Mouse (Mus musculus) adrenal gland, adult 8-10 months (tissue): ENCODE results near the gene Sh3tc1. TPM values are rescaled to one million over a fixed set of nuclear protein-coding genes. Genes with fewer than 3 reads are reported as not detected.

Source experiments
- DNase-seq: peaks from one replicate; pipeline ENCODE4 v3.0.0; 2022
- total RNA-seq, 4 experiments: library from RNA; stranded (reverse); gene quantifications; 2 replicates each; pipeline ENCODE4 v1.2.4; 2022

Sh3tc1 gene
- total RNA-seq, 4 experiments from 2014 or later, result 34.2 to 35.9 (median 35.1) TPM

DNA sequence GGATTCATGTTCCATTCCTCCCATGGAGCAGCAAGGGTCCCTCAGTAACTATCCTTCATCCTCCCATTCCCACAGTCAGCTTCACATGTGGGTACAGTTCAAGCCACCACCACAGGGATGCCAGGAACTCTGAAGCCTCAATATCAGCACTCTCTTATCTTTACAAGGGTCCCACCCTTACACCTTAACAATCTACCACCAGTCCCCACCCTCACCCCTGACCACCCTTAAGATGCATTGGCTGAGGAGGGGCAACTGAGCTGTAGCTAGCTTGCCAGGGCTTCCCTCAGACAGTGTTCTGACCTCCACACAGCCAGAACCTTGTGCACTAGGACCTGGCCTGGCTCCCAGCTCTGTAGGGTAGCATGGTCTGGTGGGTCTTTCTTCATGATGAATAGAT is 20.4 kb downstream of the Sh3tc1 start:
- no peak for DNase-seq

GRCm38 (mm10) chr5:35718817-35719216 is 21.0 kb downstream of the Sh3tc1 start:
- no peak for DNase-seq

DNA sequence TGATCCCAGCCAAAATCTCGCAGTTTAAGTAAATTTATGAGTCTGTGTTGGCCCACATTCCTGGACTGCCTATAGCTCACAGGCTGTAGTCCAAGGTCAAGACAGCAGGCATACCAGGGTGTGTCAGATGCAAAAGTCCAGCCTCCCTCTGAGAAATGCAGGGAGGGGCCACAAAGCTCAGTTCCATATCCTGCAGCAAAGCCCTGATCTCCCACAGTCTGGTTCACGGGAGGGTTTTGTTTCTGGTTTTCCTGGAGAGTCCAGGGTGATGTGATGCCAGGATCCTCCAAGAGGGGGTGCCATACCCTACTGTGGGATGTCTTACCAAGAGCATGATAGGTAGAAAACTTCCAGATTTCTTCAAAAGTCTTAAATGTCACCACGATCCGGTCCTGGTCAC is 21.8 kb downstream of the Sh3tc1 start:
- peak; percentile 47 for DNase-seq

DNA sequence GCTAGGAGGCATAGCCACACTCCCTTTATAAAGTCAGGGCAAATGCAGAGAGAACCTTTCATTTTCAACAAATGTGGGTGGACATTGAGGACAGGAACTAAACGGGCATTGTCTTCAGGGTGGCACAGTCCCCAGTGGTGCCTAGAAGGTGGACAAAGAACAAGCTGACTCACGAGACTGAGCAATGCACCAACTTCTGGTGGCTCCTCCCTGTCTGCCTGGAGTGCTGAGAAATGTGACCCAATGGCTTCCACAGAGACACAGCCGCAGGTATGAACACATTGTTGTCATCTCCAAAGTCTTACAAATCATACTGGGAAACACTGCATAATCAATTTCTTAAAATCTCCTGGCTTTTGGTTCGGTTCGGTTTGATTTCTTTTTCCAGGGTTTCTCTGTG is 22.3 kb downstream of the Sh3tc1 start:
- DNase-seq, result no peak

- DNase-seq, result peak; percentile 67
Observed at GRCm38 (mm10) chr5:35713649-35714354, 26.0 kb downstream of the Sh3tc1 start.

DNA sequence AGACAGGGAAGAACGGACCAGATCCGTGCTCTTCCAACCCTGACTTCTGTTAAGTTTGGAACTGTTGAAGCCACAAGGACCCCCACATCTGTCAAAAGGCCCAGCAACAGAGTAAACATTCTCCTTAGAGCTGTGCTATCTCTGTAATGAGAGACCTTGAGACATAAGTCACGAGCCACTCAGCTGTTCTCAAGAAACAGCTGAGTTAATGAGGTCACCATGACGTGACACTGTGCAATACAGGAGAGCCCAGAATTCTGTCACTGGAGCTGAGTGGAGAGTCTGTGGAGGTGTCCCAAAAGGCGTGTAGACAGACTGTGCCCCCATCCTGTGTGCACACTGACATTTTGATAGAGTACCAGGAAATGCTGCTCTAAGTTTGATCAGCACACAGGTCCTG is 27.3 kb downstream of the Sh3tc1 start:
- no peak for DNase-seq

DNA sequence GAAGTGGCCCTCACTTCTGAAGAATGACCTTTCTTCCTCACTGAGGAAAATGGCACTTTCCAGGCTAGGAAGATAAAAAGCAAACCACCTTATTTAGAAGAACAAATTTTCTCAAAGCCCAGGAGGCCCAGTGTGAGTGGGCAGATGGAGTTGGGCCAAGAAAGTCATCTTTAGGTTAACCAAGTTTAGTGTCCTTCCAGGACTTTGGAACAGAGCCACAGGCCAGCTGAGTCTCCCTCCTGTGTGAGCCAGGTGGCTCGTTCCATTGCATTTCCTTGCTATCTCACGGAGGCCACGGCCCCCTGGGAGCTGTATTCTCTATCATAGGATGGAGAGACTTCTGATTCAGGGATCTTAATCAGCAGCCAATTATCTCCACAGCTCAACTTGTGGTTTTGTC is 28.9 kb downstream of the Sh3tc1 start:
- DNase-seq, result no peak

DNA sequence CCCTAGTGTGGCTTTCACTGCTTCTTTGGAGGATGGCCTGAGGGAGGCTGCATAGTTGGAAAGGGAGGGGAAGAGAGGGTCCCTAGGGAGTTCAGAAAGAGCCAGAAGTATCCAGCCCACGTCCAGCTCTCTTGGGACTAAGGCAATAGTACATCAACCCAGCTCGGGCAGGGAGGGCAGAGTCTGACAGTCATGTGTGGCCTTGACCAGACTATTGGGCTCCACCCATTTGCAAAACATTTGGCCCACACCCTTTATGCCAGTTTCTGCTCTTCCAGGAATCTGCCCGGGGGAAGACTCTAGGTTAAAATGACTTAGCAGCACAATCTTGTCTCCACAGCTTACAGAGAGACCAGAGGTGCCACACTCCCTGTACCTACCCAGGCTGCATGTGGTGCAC is 29.3 kb downstream of the Sh3tc1 start:
- DNase-seq, result peak; percentile 75

DNA sequence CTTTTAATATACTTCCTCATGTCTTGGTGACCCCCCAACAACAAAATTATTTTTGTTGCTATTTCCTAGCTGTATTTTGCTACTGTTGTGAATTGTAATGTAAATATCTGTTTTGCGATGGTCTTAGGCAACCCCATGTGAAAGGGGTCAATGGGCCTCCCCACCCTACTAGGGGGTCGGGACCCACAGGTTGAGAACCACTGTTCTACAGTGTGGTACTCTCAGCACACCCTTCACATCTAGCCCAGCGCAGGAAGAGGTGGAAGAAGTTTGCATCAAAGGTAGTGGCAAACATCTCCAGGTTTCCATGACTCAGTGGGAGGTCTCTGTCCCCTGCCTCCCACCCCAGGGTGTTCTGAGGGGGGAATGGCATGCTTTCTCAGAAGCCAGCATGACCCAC is 34.4 kb downstream of the Sh3tc1 start:
- no peak for DNase-seq

DNA sequence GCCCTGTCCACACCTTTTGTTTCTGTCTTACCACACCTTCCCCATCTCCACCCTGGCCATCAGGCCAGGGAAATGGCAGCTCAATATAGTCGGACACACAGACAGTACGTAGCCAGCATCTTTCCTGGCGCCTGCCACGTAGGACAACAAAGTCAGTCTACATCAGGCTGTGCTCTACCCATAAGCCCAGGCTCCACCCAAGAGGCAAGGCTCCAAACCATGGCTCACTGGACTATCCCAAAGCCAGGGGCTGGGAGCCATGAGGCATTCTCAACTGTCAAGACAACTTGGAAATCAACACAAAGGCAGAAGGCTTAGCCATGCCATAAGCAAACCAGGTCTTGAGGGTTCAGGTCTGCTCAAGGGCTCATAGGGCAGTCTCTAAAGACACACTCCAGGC is 36.0 kb downstream of the Sh3tc1 start:
- no peak for DNase-seq

GRCm38 (mm10) chr5:35703183-35703582 is 36.6 kb downstream of the Sh3tc1 start:
- no peak for DNase-seq

GRCm38 (mm10) chr5:35702582-35703140 is 37.1 kb downstream of the Sh3tc1 start:
- DNase-seq, result no peak

- no peak for DNase-seq
Observed at GRCm38 (mm10) chr5:35701042-35701441, 38.7 kb downstream of the Sh3tc1 start.

GRCm38 (mm10) chr5:35695815-35696214 is 44.0 kb downstream of the Sh3tc1 start:
- DNase-seq, result no peak

GRCm38 (mm10) chr5:35693638-35694037 is 46.1 kb downstream of the Sh3tc1 start:
- DNase-seq, result no peak

GRCm38 (mm10) chr5:35691246-35691645 is 48.5 kb downstream of the Sh3tc1 start:
- no peak for DNase-seq

DNA sequence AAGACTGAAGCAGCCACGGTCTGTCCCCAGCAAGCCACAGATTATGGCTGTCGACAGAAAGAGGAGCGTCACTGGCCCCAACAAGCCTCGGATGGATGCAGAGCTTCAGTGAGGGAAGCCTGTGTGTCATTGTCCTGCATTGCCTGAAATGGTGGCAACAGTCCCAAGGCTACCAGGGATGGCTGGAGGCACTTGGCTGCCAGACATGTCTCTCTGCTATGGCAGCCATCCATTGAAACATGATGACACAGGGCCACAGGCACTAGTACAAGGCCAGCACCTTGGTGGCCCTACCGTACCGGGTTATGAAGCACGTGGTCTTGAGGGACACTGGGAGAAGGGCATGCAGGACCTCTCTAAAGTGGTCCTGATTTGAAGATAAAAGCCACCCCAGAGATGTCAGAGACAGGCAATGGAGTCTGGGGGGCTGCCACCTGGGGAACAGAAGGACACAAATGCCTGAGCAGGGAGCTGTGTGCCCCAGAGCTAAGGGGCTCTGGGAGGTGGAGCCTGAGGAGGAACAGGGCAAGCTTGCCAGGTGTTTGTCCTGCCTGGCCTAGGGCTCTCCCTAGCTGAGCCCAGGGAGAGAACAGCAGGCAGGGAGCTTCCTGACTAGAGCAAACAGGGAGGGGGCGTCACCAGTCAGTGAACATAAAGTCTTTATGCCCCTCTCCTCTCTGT is 49.2 kb downstream of the Sh3tc1 start:
- peak; percentile 88 for DNase-seq

DNA sequence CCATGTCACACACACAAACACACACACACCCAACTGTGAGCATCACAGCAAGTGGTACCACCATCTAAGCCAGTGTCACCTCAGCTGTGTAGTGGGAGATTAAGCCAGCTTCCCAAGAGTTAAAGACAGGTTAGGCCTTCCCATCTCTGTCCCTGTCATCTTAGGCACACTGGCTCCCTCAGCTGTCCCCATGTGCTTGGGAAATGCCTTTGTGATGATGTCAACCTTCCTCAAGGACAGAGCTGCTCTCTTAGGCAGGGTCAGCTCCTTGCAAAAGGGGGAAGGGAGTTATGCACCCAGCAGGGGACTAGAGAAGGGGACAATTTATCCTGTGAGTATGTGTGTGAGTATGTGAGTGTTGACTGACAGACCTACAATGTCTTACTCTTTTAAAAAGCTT is 50.4 kb downstream of the Sh3tc1 start:
- peak; percentile 51 for DNase-seq

DNA sequence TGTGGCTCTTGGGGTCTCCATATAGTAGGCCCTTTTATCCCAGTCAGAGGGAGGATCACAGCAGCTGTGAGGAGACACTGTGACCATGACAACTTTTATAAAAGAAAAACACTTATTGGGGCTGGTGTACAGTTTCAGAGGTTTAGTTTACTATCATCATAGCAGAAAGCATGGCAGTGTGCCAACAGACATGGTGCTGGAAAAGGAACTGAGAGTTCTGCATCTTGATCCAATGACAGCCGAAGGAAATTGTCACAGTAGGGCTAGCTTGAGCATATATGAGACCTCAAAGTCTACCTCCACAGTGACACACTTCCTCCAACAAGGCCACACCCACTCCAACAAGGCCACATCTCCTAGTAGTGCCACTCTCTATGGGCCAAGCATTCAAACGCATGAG is 50.9 kb downstream of the Sh3tc1 start:
- DNase-seq, result no peak

GRCm38 (mm10) chr5:35687098-35687497 is 52.7 kb downstream of the Sh3tc1 start:
- DNase-seq, result no peak

GRCm38 (mm10) chr5:35686336-35686735 is 53.5 kb downstream of the Sh3tc1 start:
- no peak for DNase-seq

GRCm38 (mm10) chr5:35685079-35685478 is 54.7 kb downstream of the Sh3tc1 start:
- no peak for DNase-seq

GRCm38 (mm10) chr5:35680958-35681357 is 58.8 kb downstream of the Sh3tc1 start:
- DNase-seq, result no peak
